Mouse (Mus musculus) kidney, adult 9 months (tissue): ENCODE results near the gene Slc12a7.
A peak's percentile ranks its signal among the peaks of the same experiment; 100 is the strongest.
"Not testable (repeated sequence)": the region's sequence is repeated elsewhere in the genome, so short reads cannot be mapped to it uniquely, and the experiment has no call there.

Source experiments
- DNase-seq: peaks from one replicate; pipeline ENCODE4 v3.0.0; 2022

Slc12a7 gene

GRCm38 (mm10) chr13:73732742-73733700, at the start of gene Slc12a7:
Slc12a7 (plus strand) TSS chr13:73733094.
- DNase-seq, result no peak

- DNase-seq, result peak; percentile 62
Observed at GRCm38 (mm10) chr13:73683682-73684081, 49.2 kb upstream of the Slc12a7 start.

GRCm38 (mm10) chr13:73684412-73684811, 48.5 kb upstream of the Slc12a7 start:
- peak; percentile 73 for DNase-seq

GRCm38 (mm10) chr13:73685502-73685901, 47.4 kb upstream of the Slc12a7 start:
- DNase-seq, result no peak

GRCm38 (mm10) chr13:73687601-73688000, 45.3 kb upstream of the Slc12a7 start:
- peak; percentile 61 for DNase-seq

GRCm38 (mm10) chr13:73688934-73689333, 44.0 kb upstream of the Slc12a7 start:
- DNase-seq, result no peak

- peak; percentile 99 for DNase-seq
Observed at GRCm38 (mm10) chr13:73692249-73692868, 40.5 kb upstream of the Slc12a7 start.

- DNase-seq, result no peak
Observed at GRCm38 (mm10) chr13:73693333-73693732, 39.6 kb upstream of the Slc12a7 start.

- no peak for DNase-seq
Observed at GRCm38 (mm10) chr13:73694972-73695371, 37.9 kb upstream of the Slc12a7 start.

GRCm38 (mm10) chr13:73696529-73696928, 36.4 kb upstream of the Slc12a7 start:
- DNase-seq, result no peak

- DNase-seq, result no peak
Observed at GRCm38 (mm10) chr13:73699714-73700113, 33.2 kb upstream of the Slc12a7 start.

- DNase-seq, result peak; percentile 85
Observed at GRCm38 (mm10) chr13:73700554-73700953, 32.3 kb upstream of the Slc12a7 start.

GRCm38 (mm10) chr13:73701161-73701883, 31.6 kb upstream of the Slc12a7 start:
- DNase-seq, result peak; percentile 67

GRCm38 (mm10) chr13:73702776-73703175, 30.1 kb upstream of the Slc12a7 start:
- no peak for DNase-seq

GRCm38 (mm10) chr13:73703486-73703885, 29.4 kb upstream of the Slc12a7 start:
- not testable (repeated sequence) for DNase-seq

- no peak for DNase-seq
Observed at GRCm38 (mm10) chr13:73704694-73705325, 28.1 kb upstream of the Slc12a7 start, which contains the start of gene Slc6a19. Slc6a19 (minus strand) TSS chr13:73704865.

GRCm38 (mm10) chr13:73709491-73709890, 23.4 kb upstream of the Slc12a7 start:
- DNase-seq, result peak; percentile 83

- peak; percentile 82 for DNase-seq
Observed at GRCm38 (mm10) chr13:73711221-73711620, 21.7 kb upstream of the Slc12a7 start.

GRCm38 (mm10) chr13:73711803-73712202, 21.1 kb upstream of the Slc12a7 start:
- peak; percentile 62 for DNase-seq

- DNase-seq, result no peak
Observed at GRCm38 (mm10) chr13:73712228-73712627, 20.7 kb upstream of the Slc12a7 start.

GRCm38 (mm10) chr13:73713204-73713603, 19.7 kb upstream of the Slc12a7 start:
- no peak for DNase-seq

GRCm38 (mm10) chr13:73714020-73714419, 18.9 kb upstream of the Slc12a7 start:
- peak; percentile 68 for DNase-seq

GRCm38 (mm10) chr13:73718225-73718624, 14.7 kb upstream of the Slc12a7 start:
- DNase-seq, result peak; percentile 93
